14 mouse cellular contexts compared by ENCODE assay signal in genomic region chr2:50365221-50365620, GRCm38 (mm10).
DNase-seq lines count a peak whose midpoint lies in the region.
"Had no signal": no experiment of that assay in that cellular context is flagged by ENCODE, and none has a peak within 500 bp of the region (broad histone marks: within the 10 kb centered on the region; RNA-seq: fewer than 3 reads in every experiment).

No protein-coding gene starts in this region.

- DNase-seq in heart, adult 11 months = peak; percentile 87
- DNase-seq in heart, adult 18-20 months = no peak
- DNase-seq in gonadal fat pad, adult 2 months (ENCODE audit: low read depth) = peak; percentile 26
- no peak for DNase-seq in kidney, postnatal 14 days
- no peak for DNase-seq in kidney, postnatal 10 days
- DNase-seq: adrenal gland, adult 2 months; adrenal gland, postnatal 10 days; adrenal gland, postnatal 25 days; cerebellum, adult 11 months; cerebellum, adult 18-20 months; cerebellum, adult 8-10 months; cerebellum, adult 9-11 months; cerebellum, postnatal 25 days; forebrain, postnatal 0 days had no signal

Comparison
In these comparisons a context has a peak if more than half of its experiments do, and no peak if none do; other contexts are left out.
1. DNase-seq: peak in heart, adult 11 months (single experiment) and gonadal fat pad, adult 2 months (single experiment); none in heart, adult 18-20 months (0 of 2), kidney, postnatal 14 days (single experiment) and kidney, postnatal 10 days (single experiment).